Mouse (Mus musculus) limb, embryonic 13.5 days (tissue): ENCODE results near the gene Gm10272. TPM values are rescaled to one million over a fixed set of nuclear protein-coding genes. Genes with fewer than 3 reads are reported as not detected.
A peak's percentile ranks its signal among the peaks of the same experiment; 100 is the strongest.

Source experiments
- ATAC-seq: fragments of 200-750 bp; cut with Nextera tagmentation; 2 replicates; pipeline ENCODE4 v1.8.0; 2017; ENCODE audit warnings: low read depth, moderate number of reproducible peaks, moderate TSS enrichment; ENCODE audit not compliant: low FRiP score
- H3K27ac ChIP-seq: fragments of 300-500 bp; sonication (generic); 2 replicates; pipeline ENCODE4 v1.5.1; 2015; ENCODE audit warnings: inconsistent platforms, mild to moderate bottlenecking, moderate library complexity
- H3K27me3 ChIP-seq: fragments of 300-500 bp; sonication (generic); 2 replicates; pipeline ENCODE4 v1.6.1; 2015; ENCODE audit warnings: mild to moderate bottlenecking, inconsistent platforms
- H3K36me3 ChIP-seq: fragments of 300-500 bp; sonication (generic); 2 replicates; pipeline ENCODE4 v1.6.1; 2015; ENCODE audit warnings: inconsistent platforms, mild to moderate bottlenecking, moderate library complexity
- H3K4me1 ChIP-seq: fragments of 300-500 bp; sonication (generic); 2 replicates; pipeline ENCODE4 v1.6.1; 2015; ENCODE audit warnings: inconsistent platforms
- H3K4me2 ChIP-seq: fragments of 300-500 bp; sonication (generic); replicated peaks from 2 replicates; pipeline ENCODE4 v1.6.1; 2015; ENCODE audit warnings: inconsistent platforms, mild to moderate bottlenecking, moderate library complexity
- H3K4me3 ChIP-seq: fragments of 300-500 bp; sonication (generic); 2 replicates; pipeline ENCODE4 v1.5.1; 2015; ENCODE audit warnings: moderate library complexity, mild to moderate bottlenecking, inconsistent platforms
- H3K9ac ChIP-seq: fragments of 300-500 bp; sonication (generic); 2 replicates; pipeline ENCODE4 v1.6.1; 2015; ENCODE audit warnings: mild to moderate bottlenecking, inconsistent platforms
- H3K9me3 ChIP-seq: fragments of 300-500 bp; sonication (generic); 2 replicates; pipeline ENCODE4 v1.6.1; 2016; ENCODE audit warnings: inconsistent platforms
- WGBS: fragments of 180-500 bp; shearing (Covaris S2); methylation state at CpG from one replicate; pipeline ENCODE4 v1.1.7; 2015; 5-methylcytosine and 5-hydroxymethylcytosine counted together
- polyA plus RNA-seq: library from polyadenylated mRNA; unstranded; fragments of >200 nt; fragmentation: Nextera tagmentation; extraction: Ambion mirVana; gene quantifications from 2 replicates; pipeline ENCODE4 v1.2.1, GENCODE M21; 2015

Gene Gm10272
- polyA plus RNA-seq: not detected in 2 replicates

GRCm38 (mm10) chr10:77706326-77706725 lies at the start of gene Gm10272:
Gene Gm10272 (plus strand): TSS chr10:77706626.
- no peaks in the 10 kb centered on the region for H3K4me1 ChIP-seq
- H3K27ac ChIP-seq: no peak within 1 kb of the TSS
- no peaks in the 10 kb centered on the region for H3K36me3 ChIP-seq
- 83% methylated on average over 1 of the region's 1 CpGs for WGBS
- H3K4me2 ChIP-seq: no peak within 1 kb of the TSS
- H3K4me3 ChIP-seq: no peak within 1 kb of the TSS
- no peaks in the 10 kb centered on the region for H3K27me3 ChIP-seq
- H3K9ac ChIP-seq: no peak within 1 kb of the TSS
- peaks cover 24% of the 10 kb centered on the region for H3K9me3 ChIP-seq
- ATAC-seq: no peak

- no peaks in the 10 kb centered on the region for H3K9me3 ChIP-seq
- no peaks in the 10 kb centered on the region for H3K36me3 ChIP-seq
- no peak overlapping the region for H3K27ac ChIP-seq
- peaks cover 16% of the 10 kb centered on the region for H3K4me1 ChIP-seq
- H3K9ac ChIP-seq: no peak overlapping the region
- H3K27me3 ChIP-seq: peaks cover 1% of the 10 kb centered on the region; the same call in 1 of the 2 replicates
- WGBS: 63% methylated on average over 15 of the region's 15 CpGs
- no peak overlapping the region for H3K4me3 ChIP-seq
- no peak for ATAC-seq
- no peak overlapping the region for H3K4me2 ChIP-seq
Measured at GRCm38 (mm10) chr10:77658286-77658994, 48.0 kb upstream of the Gm10272 start.

DNA sequence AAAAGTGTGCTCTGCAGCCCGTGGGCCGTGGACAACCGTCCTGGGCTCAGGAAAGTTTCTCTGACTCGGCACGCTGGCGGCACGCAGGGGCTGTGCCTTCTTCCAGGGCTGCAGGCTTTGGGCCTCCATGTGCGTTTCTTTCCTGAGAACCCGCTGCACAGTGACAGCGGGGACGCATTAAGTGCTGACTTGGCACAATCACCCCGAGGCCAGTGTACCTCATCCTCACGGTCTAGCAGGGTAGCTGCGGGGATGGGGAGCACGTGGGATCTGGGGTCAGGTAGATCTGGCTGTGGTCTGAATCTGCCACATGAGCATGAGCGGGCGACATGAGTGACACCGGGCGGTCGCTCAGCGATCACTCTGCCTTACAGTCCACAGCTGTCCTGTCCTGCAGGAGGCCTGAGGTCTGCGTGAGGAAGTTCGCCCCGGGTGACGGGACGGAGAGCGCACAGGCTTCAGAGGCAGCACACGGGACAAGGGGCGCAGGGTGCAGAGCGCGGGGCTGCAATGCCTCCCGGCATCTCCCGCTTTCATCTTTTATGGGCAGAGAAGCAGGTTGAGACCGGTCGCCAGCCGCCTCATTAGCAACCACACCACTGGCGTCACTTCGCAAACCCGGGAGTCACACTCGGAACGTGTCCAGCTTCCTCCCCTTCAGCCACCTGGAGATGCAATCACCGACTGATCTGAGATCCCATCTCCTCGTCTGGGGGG lies 42.3 kb upstream of the Gm10272 start:
- WGBS: 18% methylated on average over 43 of the region's 43 CpGs
- Histone ChIP-seq H3K4me1 (peaks cover 31% of the 10 kb centered on the region), H3K9me3 (no peaks in the 10 kb centered on the region), H3K27ac (no peak overlapping the region; the same call in 1 of the 2 replicates), H3K36me3 (no peaks in the 10 kb centered on the region), H3K9ac (peak overlapping the region; percentile 43; the same call in 1 of the 2 replicates), H3K27me3 (peaks cover 19% of the 10 kb centered on the region), H3K4me3 (peak overlapping the region; percentile 20; the same call in 1 of the 2 replicates), H3K4me2 (peak overlapping the region; percentile 57)
- ATAC-seq: peak; percentile 38; the same call in 1 of the 2 replicates

GRCm38 (mm10) chr10:77666342-77666741 lies 40.1 kb upstream of the Gm10272 start:
- Histone ChIP-seq H3K27me3 (peaks cover 19% of the 10 kb centered on the region), H3K36me3 (no peaks in the 10 kb centered on the region), H3K4me2 (no peak overlapping the region), H3K9ac (no peak overlapping the region), H3K27ac (no peak overlapping the region), H3K4me1 (peaks cover 31% of the 10 kb centered on the region), H3K9me3 (no peaks in the 10 kb centered on the region), H3K4me3 (no peak overlapping the region)
- WGBS: 50% methylated on average over 8 of the region's 8 CpGs
- ATAC-seq: 0 out of 2 replicates have a peak, but pooled peaks have one; percentile 33

DNA sequence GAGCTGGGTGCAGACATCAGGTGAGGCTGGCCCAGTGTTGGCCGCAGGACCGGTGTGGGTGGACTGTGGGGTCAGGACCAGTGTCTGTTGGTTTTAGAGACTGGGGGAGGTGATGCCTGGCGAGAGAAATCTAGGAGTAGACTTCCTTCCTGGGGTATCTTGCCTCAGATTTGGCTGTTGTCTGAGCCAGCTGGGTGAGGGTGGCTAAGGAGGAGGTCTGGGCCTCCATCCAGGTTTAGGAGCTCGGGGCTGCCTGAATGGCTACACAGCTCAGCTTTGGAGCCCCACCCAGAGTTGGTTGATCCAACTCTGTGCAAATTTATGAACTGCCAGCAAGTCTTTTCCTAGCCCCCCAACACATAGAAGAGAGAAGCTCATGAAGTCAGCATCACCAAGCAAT lies 39.0 kb upstream of the Gm10272 start:
- no peaks in the 10 kb centered on the region for H3K9me3 ChIP-seq
- 83% methylated on average over 4 of the region's 4 CpGs for WGBS
- H3K4me3 ChIP-seq: no peak overlapping the region
- H3K4me1 ChIP-seq: peaks cover 31% of the 10 kb centered on the region
- no peak overlapping the region for H3K27ac ChIP-seq
- H3K4me2 ChIP-seq: no peak overlapping the region
- H3K9ac ChIP-seq: no peak overlapping the region
- H3K36me3 ChIP-seq: no peaks in the 10 kb centered on the region
- peaks cover 19% of the 10 kb centered on the region for H3K27me3 ChIP-seq
- ATAC-seq: no peak

- Histone ChIP-seq H3K9me3 (no peaks in the 10 kb centered on the region), H3K9ac (no peak overlapping the region), H3K27ac (no peak overlapping the region), H3K36me3 (no peaks in the 10 kb centered on the region), H3K4me3 (no peak overlapping the region), H3K4me1 (peaks cover 29% of the 10 kb centered on the region), H3K4me2 (no peak overlapping the region), H3K27me3 (peaks cover 16% of the 10 kb centered on the region)
- 71% methylated on average over 4 of the region's 4 CpGs for WGBS
- no peak for ATAC-seq
Measured at GRCm38 (mm10) chr10:77670710-77671109, 35.7 kb upstream of the Gm10272 start.

- Histone ChIP-seq H3K4me3 (no peak overlapping the region), H3K27ac (no peak overlapping the region), H3K4me1 (peaks cover 23% of the 10 kb centered on the region), H3K4me2 (no peak overlapping the region), H3K27me3 (peaks cover 24% of the 10 kb centered on the region), H3K9me3 (no peaks in the 10 kb centered on the region), H3K36me3 (no peaks in the 10 kb centered on the region), H3K9ac (no peak overlapping the region)
- WGBS: 51% methylated on average over 4 of the region's 4 CpGs
- no peak for ATAC-seq
Measured at GRCm38 (mm10) chr10:77671519-77671918, 34.9 kb upstream of the Gm10272 start.

DNA sequence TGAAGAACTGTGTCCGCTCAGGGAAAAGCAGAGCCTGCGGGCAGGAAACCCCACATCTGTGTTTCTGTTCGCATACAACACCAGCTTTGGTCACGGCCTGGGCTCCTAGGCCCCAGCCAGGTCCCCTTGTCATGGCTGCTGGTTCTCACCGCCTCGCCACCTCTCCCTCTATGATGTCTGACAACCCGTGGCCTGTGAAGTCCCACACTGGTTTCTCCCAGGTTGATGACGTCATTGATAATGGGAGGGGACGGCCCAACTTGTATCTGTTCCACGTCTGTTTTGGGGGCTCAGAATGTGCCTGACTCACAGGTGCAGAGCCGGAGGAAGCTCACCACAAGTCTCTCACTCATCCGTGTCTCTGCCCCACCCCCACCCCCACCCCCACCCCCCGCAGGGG lies 32.7 kb upstream of the Gm10272 start:
- Histone ChIP-seq H3K9ac (no peak overlapping the region), H3K4me2 (no peak overlapping the region), H3K27me3 (peaks cover 45% of the 10 kb centered on the region), H3K4me1 (peaks cover 29% of the 10 kb centered on the region), H3K4me3 (no peak overlapping the region), H3K9me3 (no peaks in the 10 kb centered on the region), H3K36me3 (no peaks in the 10 kb centered on the region), H3K27ac (no peak overlapping the region)
- no peak for ATAC-seq
- whole genome bisulfite sequencing: 54% methylated on average over 13 of the region's 13 CpGs

DNA sequence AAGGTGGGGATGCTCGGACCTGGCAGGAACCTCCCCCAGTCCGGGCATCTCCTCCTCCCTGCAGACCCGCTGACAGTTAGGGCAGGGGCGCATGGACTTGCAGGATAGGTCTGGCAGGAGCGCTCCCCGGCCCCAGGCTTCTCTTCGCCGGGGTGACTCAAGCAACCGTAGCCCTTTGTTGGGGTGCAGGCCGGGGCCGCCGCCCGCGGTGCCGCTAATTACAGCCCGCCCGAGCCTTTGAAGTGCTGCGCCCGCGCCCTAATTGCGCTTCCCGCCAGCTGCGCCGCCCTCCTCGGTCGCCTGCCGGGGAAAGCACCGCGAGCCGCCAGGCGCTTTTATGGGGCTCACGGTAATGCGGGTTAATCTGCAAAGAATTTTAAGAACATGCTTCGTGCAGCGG lies 28.9 kb upstream of the Gm10272 start:
- Histone ChIP-seq H3K27me3 (peaks cover 53% of the 10 kb centered on the region), H3K4me1 (peaks cover 33% of the 10 kb centered on the region), H3K4me2 (peak overlapping the region; percentile 81), H3K36me3 (no peaks in the 10 kb centered on the region), H3K9ac (peak overlapping the region; percentile 53), H3K4me3 (peak overlapping the region; percentile 43), H3K27ac (no peak overlapping the region), H3K9me3 (no peaks in the 10 kb centered on the region)
- 0% methylated on average over 35 of the region's 35 CpGs for WGBS
- peak; percentile 31 for ATAC-seq

DNA sequence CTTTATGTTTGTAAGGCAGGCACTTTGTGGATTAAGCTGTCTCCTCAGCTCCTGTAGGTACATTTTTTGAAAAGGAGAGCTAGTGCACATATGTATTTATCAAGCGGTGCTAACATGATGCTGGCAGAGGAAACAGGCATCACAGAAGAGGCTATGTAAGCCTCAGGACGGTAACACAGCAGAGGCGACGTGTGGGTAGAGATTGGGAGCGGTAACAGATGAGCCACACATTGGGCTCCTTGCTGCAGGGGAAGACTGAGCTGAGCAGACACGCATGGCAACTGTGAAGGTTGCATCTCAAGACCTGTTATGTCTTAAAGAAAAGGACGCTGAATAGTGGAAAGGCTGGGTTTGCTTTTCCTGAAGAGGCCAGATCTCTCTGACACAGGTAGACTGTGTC lies 23.4 kb upstream of the Gm10272 start:
- no peak overlapping the region for H3K4me3 ChIP-seq
- H3K4me2 ChIP-seq: no peak overlapping the region
- H3K27me3 ChIP-seq: peaks cover 61% of the 10 kb centered on the region
- ATAC-seq: no peak
- H3K27ac ChIP-seq: no peak overlapping the region
- peaks cover 36% of the 10 kb centered on the region for H3K4me1 ChIP-seq
- 74% methylated on average over 7 of the region's 7 CpGs for WGBS
- no peaks in the 10 kb centered on the region for H3K9me3 ChIP-seq
- no peak overlapping the region for H3K9ac ChIP-seq
- H3K36me3 ChIP-seq: no peaks in the 10 kb centered on the region

DNA sequence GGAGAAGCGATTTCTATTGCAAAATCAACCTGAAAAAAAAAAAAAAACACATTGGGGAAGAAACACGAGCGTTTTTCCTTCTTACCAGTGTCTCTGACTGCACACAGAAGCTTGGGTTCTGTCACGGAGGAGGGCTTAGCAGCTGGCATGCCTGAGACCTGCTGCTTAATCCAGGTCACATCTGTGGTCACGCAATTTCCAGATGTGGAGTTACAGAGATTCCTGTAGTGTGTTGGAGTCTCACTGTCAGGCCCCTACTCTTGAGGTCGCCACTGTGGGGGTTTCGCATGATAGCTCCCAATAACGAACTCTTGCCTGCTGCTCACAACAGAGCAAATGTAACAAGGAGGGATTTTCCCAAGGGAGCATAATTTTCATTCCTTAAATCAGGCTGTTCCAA lies 22.2 kb upstream of the Gm10272 start:
- no peak overlapping the region for H3K27ac ChIP-seq
- no peaks in the 10 kb centered on the region for H3K9me3 ChIP-seq
- no peak for ATAC-seq
- 14% methylated on average over 8 of the region's 8 CpGs for WGBS
- no peak overlapping the region for H3K4me2 ChIP-seq
- no peak overlapping the region for H3K9ac ChIP-seq
- peaks cover 30% of the 10 kb centered on the region for H3K4me1 ChIP-seq
- H3K4me3 ChIP-seq: no peak overlapping the region
- H3K27me3 ChIP-seq: peaks cover 61% of the 10 kb centered on the region
- no peaks in the 10 kb centered on the region for H3K36me3 ChIP-seq

DNA sequence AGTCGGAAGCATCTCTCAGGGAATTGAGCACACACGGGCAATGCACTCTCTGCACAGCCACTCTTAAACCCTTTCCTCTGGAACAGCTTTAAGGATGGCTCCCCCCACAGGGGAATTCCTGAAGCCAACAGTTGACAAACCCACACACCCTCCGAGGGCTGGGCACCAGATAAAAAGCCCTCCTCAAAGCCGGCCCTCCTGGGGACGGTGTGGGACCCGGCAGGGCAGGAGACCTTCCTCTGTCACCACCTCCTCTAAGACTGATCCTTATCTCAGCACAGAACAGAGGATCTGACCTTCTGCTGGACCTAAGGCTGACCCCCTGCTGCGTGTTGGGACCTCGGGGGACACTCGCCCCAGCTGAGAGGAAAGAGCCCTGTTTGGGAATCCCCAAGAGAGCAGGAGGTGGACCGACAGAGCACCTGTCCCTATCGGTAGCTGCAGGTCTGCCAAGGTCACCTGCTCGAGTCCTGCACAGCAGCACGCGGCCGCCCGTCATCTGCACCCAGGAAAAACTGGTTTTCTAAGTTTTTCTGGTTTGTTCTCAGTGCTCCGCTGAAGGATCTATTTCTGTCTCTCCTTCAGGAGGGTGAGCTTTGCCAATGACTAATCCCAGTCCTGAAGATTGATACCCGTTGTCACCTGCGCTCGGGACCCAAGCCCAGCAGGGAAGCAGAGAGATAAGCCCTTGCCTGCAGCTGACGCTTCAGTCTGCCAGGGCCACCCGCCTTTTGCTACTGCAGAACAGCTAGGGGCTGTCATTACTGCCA lies 20.3 kb upstream of the Gm10272 start, which contains the start of gene Tspear:
Gene Tspear (plus strand): TSS at position 675 of the 770 bp plus-strand sequence.
- H3K4me3 ChIP-seq: no peak within 1 kb of the TSS
- H3K9ac ChIP-seq: no peak within 1 kb of the TSS
- 5% methylated on average over 22 of the region's 22 CpGs for WGBS
- peaks cover 36% of the 10 kb centered on the region for H3K4me1 ChIP-seq
- H3K27me3 ChIP-seq: peaks cover 66% of the 10 kb centered on the region
- no peak within 1 kb of the TSS for H3K27ac ChIP-seq
- H3K4me2 ChIP-seq: peak within 1 kb of the TSS; percentile 19; the same call in 1 of the 2 replicates
- H3K9me3 ChIP-seq: no peaks in the 10 kb centered on the region
- ATAC-seq: no peak
- no peaks in the 10 kb centered on the region for H3K36me3 ChIP-seq
